Mouse (Mus musculus) liver, embryonic 16.5 days (tissue): Measurements from ENCODE around the gene Myo3a. TPM values are rescaled to one million over a fixed set of nuclear protein-coding genes. Genes with fewer than 3 reads are reported as not detected.

Experiments
- ATAC-seq: fragments of 200-750 bp; cut with Nextera tagmentation; 2 replicates; pipeline ENCODE4 v1.8.0; 2017; ENCODE audit warnings: low read depth, mild to moderate bottlenecking, moderate number of reproducible peaks, moderate library complexity
- H3K27ac ChIP-seq: fragments of 300-500 bp; sonication (generic); 2 replicates; pipeline ENCODE4 v1.5.1; 2014; ENCODE audit warnings: mild to moderate bottlenecking, low read length
- H3K27me3 ChIP-seq: fragments of 300-500 bp; sonication (generic); 2 replicates; pipeline ENCODE4 v1.6.1; 2014; ENCODE audit warnings: low read depth, low read length, mixed read lengths; ENCODE audit not compliant: control insufficient read depth, insufficient read depth
- H3K36me3 ChIP-seq: fragments of 300-500 bp; sonication (generic); 2 replicates; pipeline ENCODE4 v1.6.1; 2014; ENCODE audit warnings: mild to moderate bottlenecking; ENCODE audit not compliant: control insufficient read depth, insufficient read depth
- H3K4me1 ChIP-seq: fragments of 300-500 bp; sonication (generic); 2 replicates; pipeline ENCODE4 v1.6.1; 2014; ENCODE audit warnings: low read depth, low read length, mixed read lengths; ENCODE audit not compliant: control insufficient read depth
- H3K4me2 ChIP-seq: fragments of 300-500 bp; sonication (generic); 2 replicates; pipeline ENCODE4 v1.6.1; 2014; ENCODE audit warnings: low read depth, low read length, mixed read lengths
- H3K4me3 ChIP-seq: fragments of 300-500 bp; sonication (generic); 2 replicates; pipeline ENCODE4 v1.5.1; 2014; ENCODE audit warnings: low read depth, mild to moderate bottlenecking, low read length
- H3K9ac ChIP-seq: fragments of 300-500 bp; sonication (generic); 2 replicates; pipeline ENCODE4 v1.6.1; 2014; ENCODE audit warnings: low read depth, low read length
- H3K9me3 ChIP-seq: fragments of 300-500 bp; sonication (generic); replicated peaks from 2 replicates; pipeline ENCODE4 v1.6.1; 2016; ENCODE audit warnings: low read length; ENCODE audit not compliant: control insufficient read depth
- WGBS: fragments of 180-500 bp; shearing (Covaris S2); extraction: QIAGEN DNeasy Blood & Tissue Kit; methylation state at CpG from one replicate; pipeline ENCODE4 v1.1.7; 2014; ENCODE audit not compliant: insufficient replicate concordance; 5-methylcytosine and 5-hydroxymethylcytosine counted together
- polyA plus RNA-seq: library from polyadenylated mRNA; unstranded; fragments of >200 nt; fragmentation: Nextera tagmentation; extraction: Ambion mirVana; gene quantifications from 2 replicates; pipeline ENCODE4 v1.2.1, GENCODE M21; 2015

Gene Myo3a
- polyA plus RNA-seq, 1 experiment from 2014 or later, result not detected

GRCm38 (mm10) chr2:22625096-22625960, 398.0 kb downstream of the Myo3a start:
- no peak for ATAC-seq
- H3K36me3 ChIP-seq, result no peaks in the 10 kb centered on the region

GRCm38 (mm10) chr2:22627147-22627666, 399.9 kb downstream of the Myo3a start:
- Histone ChIP-seq H3K4me2 (no peak overlapping the region), H3K9ac (no peak overlapping the region), H3K4me3 (no peak overlapping the region), H3K9me3 (no peaks in the 10 kb centered on the region), H3K36me3 (no peaks in the 10 kb centered on the region), H3K27me3 (peaks cover 42% of the 10 kb centered on the region), H3K4me1 (no peaks in the 10 kb centered on the region), H3K27ac (no peak overlapping the region)
- ATAC-seq, result no peak
- WGBS, result 31% methylated on average over 3 of the region's 3 CpGs

More at GRCm38 (mm10) chr2:22625096-22625960, 398.0 kb downstream of the Myo3a start:
- H3K9me3 ChIP-seq, result no peaks in the 10 kb centered on the region
- no peaks in the 10 kb centered on the region for H3K4me1 ChIP-seq
- H3K4me2 ChIP-seq, result no peak overlapping the region
- no peak overlapping the region for H3K4me3 ChIP-seq
- 11% methylated on average over 16 of the region's 16 CpGs for WGBS
- no peak overlapping the region for H3K9ac ChIP-seq
- H3K27ac ChIP-seq, result no peak overlapping the region
- peaks cover 61% of the 10 kb centered on the region for H3K27me3 ChIP-seq

GRCm38 (mm10) chr2:22627819-22628432, 400.6 kb downstream of the Myo3a start:
- no peaks in the 10 kb centered on the region for H3K4me1 ChIP-seq
- H3K27ac ChIP-seq, result no peak overlapping the region
- H3K9ac ChIP-seq, result no peak overlapping the region
- 25% methylated on average over 5 of the region's 5 CpGs for WGBS
- H3K4me3 ChIP-seq, result no peak overlapping the region
- H3K9me3 ChIP-seq, result no peaks in the 10 kb centered on the region
- no peaks in the 10 kb centered on the region for H3K36me3 ChIP-seq
- no peak overlapping the region for H3K4me2 ChIP-seq
- peak; percentile 56 for ATAC-seq
- H3K27me3 ChIP-seq, result peaks cover 35% of the 10 kb centered on the region

GRCm38 (mm10) chr2:22634766-22635165, 407.5 kb downstream of the Myo3a start:
- no peak for ATAC-seq
- Histone ChIP-seq H3K4me2 (no peak overlapping the region), H3K27me3 (no peaks in the 10 kb centered on the region; the same call in 1 of the 2 replicates), H3K27ac (no peak overlapping the region), H3K4me1 (no peaks in the 10 kb centered on the region), H3K36me3 (no peaks in the 10 kb centered on the region), H3K9me3 (no peaks in the 10 kb centered on the region), H3K9ac (no peak overlapping the region), H3K4me3 (no peak overlapping the region)
- 31% methylated on average over 8 of the region's 8 CpGs for WGBS

GRCm38 (mm10) chr2:22646134-22646533, 418.8 kb downstream of the Myo3a start:
- Histone ChIP-seq H3K9me3 (no peaks in the 10 kb centered on the region), H3K4me1 (no peaks in the 10 kb centered on the region), H3K27me3 (no peaks in the 10 kb centered on the region), H3K4me3 (no peak overlapping the region), H3K36me3 (no peaks in the 10 kb centered on the region), H3K27ac (no peak overlapping the region), H3K9ac (no peak overlapping the region), H3K4me2 (no peak overlapping the region)
- WGBS, result 24% methylated on average over 1 of the region's 1 CpGs
- ATAC-seq, result no peak

GRCm38 (mm10) chr2:22648394-22648793, 421.1 kb downstream of the Myo3a start:
- Histone ChIP-seq H3K4me1 (no peaks in the 10 kb centered on the region), H3K27me3 (no peaks in the 10 kb centered on the region), H3K27ac (no peak overlapping the region), H3K4me3 (no peak overlapping the region), H3K36me3 (no peaks in the 10 kb centered on the region), H3K4me2 (no peak overlapping the region), H3K9me3 (no peaks in the 10 kb centered on the region), H3K9ac (no peak overlapping the region)
- 62% methylated on average over 1 of the region's 1 CpGs for WGBS
- ATAC-seq, result no peak

- Histone ChIP-seq H3K36me3 (no peaks in the 10 kb centered on the region), H3K27ac (no peak overlapping the region), H3K27me3 (no peaks in the 10 kb centered on the region), H3K9me3 (no peaks in the 10 kb centered on the region), H3K4me3 (no peak overlapping the region), H3K9ac (no peak overlapping the region), H3K4me1 (no peaks in the 10 kb centered on the region), H3K4me2 (no peak overlapping the region)
- 53% methylated on average over 4 of the region's 4 CpGs for WGBS
- no peak for ATAC-seq
These were observed 424.5 kb downstream of the Myo3a start for GRCm38 (mm10) chr2:22651826-22652225.

- Histone ChIP-seq H3K9me3 (no peaks in the 10 kb centered on the region), H3K27ac (no peak overlapping the region), H3K4me2 (no peak overlapping the region), H3K36me3 (no peaks in the 10 kb centered on the region), H3K4me3 (no peak overlapping the region), H3K9ac (no peak overlapping the region), H3K4me1 (no peaks in the 10 kb centered on the region), H3K27me3 (no peaks in the 10 kb centered on the region)
- no peak for ATAC-seq
- WGBS, result 49% methylated on average over 1 of the region's 1 CpGs
These were observed 436.4 kb downstream of the Myo3a start for GRCm38 (mm10) chr2:22663731-22664130.
